In the genomic region with DNA sequence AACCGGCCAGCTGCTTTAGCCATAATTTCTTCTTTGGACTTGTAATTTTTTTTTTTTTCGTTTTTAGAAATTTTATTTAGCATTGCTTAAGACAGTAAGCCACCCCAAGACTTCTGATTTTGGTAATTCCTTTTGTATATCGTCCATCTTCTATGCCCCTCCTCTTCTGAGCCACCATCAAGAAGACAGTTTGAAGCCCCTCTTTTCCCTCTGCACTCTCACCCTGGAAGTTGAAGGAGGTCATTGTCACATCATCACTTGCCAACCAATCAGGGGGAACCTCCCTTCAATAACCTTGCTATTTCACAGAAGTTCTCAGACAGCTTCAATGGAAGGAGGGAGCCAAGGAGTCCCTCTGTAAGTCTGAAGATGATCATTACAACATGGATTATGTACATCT, we compare ENCODE assay signal across 36 mouse cellular contexts. TPM values are rescaled to one million over a fixed set of nuclear protein-coding genes. Genes with fewer than 3 reads are reported as not detected.
"Had no signal": no experiment of that assay in that cellular context is flagged by ENCODE, and none has a peak within 500 bp of the region (broad histone marks: within the 10 kb centered on the region; RNA-seq: fewer than 3 reads in every experiment).

A gene (plus strand): TSS at position 301 of the 400 bp plus-strand sequence.

- H3K4me2 ChIP-seq: embryonic facial prominence, embryonic 12.5 days; embryonic facial prominence, embryonic 13.5 days; embryonic facial prominence, embryonic 15.5 days; forebrain, embryonic 12.5 days; forebrain, embryonic 13.5 days; forebrain, embryonic 15.5 days had no signal

- H3K36me3 ChIP-seq: embryonic facial prominence, embryonic 10.5 days; embryonic facial prominence, embryonic 12.5 days; embryonic facial prominence, embryonic 13.5 days; embryonic facial prominence, embryonic 15.5 days; forebrain, embryonic 12.5 days; forebrain, embryonic 15.5 days had no signal

- DNase-seq: cerebellum, adult 8-10 months; cerebellum, adult 9-10 months; cerebellum, adult 9-11 months; cerebellum, postnatal 10 days; cerebellum, postnatal 14 days; cerebellum, postnatal 25 days; cerebellum, postnatal 36 days; embryo, embryonic 11 days; forebrain, postnatal 0 days; gastrocnemius, adult 2 months; gastrocnemius, postnatal 10 days; gastrocnemius, postnatal 14 days; gastrocnemius, postnatal 25 days; gastrocnemius, postnatal 36 days; heart, adult 11 months; heart, adult 18-20 months; heart, adult 2 months had no signal

- H3K4me1 ChIP-seq: embryonic facial prominence, embryonic 10.5 days; embryonic facial prominence, embryonic 12.5 days; embryonic facial prominence, embryonic 13.5 days; embryonic facial prominence, embryonic 15.5 days; forebrain, embryonic 12.5 days; forebrain, embryonic 13.5 days; forebrain, embryonic 15.5 days had no signal

- H3K9ac ChIP-seq: embryonic facial prominence, embryonic 12.5 days; embryonic facial prominence, embryonic 13.5 days; embryonic facial prominence, embryonic 15.5 days; forebrain, embryonic 12.5 days; forebrain, embryonic 13.5 days; forebrain, embryonic 15.5 days; forebrain, postnatal 0 days had no signal

- H3K27ac ChIP-seq: embryonic facial prominence, embryonic 10.5 days; embryonic facial prominence, embryonic 12.5 days; embryonic facial prominence, embryonic 13.5 days; embryonic facial prominence, embryonic 15.5 days; forebrain, embryonic 12.5 days; forebrain, embryonic 13.5 days; forebrain, embryonic 15.5 days; gastrocnemius, adult 2 months; heart, adult 2 months had no signal

- ATAC-seq: forebrain, embryonic 13.5 days; forebrain, embryonic 14.5 days; forebrain, embryonic 15.5 days; forebrain, embryonic 16.5 days; forebrain, postnatal 0 days had no signal

- H3K4me3 ChIP-seq: embryonic facial prominence, embryonic 10.5 days; embryonic facial prominence, embryonic 12.5 days; embryonic facial prominence, embryonic 13.5 days; embryonic facial prominence, embryonic 15.5 days; erythroblast, embryonic 14.5 days; forebrain, embryonic 12.5 days; forebrain, embryonic 13.5 days; forebrain, embryonic 15.5 days; gastrocnemius, adult 2 months; heart, adult 2 months had no signal

- H3K27me3 ChIP-seq: embryonic facial prominence, embryonic 12.5 days; embryonic facial prominence, embryonic 13.5 days; forebrain, embryonic 12.5 days; forebrain, embryonic 13.5 days; forebrain, embryonic 15.5 days had no signal

- H3K9me3 ChIP-seq: embryonic facial prominence, embryonic 10.5 days; embryonic facial prominence, embryonic 12.5 days; embryonic facial prominence, embryonic 13.5 days; embryonic facial prominence, embryonic 15.5 days; forebrain, embryonic 12.5 days; forebrain, embryonic 13.5 days; forebrain, embryonic 15.5 days had no signal

RNA-seq across cellular contexts. Expression of the gene that starts here (rescaled TPM):
- total RNA-seq: common myeloid progenitor, adult 5-6 weeks; forebrain, postnatal 0 days; gastrocnemius, adult 18-20 months; gastrocnemius, adult 2 months; gastrocnemius, adult 8-10 months; gastrocnemius, postnatal 10 days; gastrocnemius, postnatal 14 days; gastrocnemius, postnatal 25 days; gastrocnemius, postnatal 36 days; gastrocnemius, postnatal 4 days; granulocyte monocyte progenitor cell, adult 5-6 weeks; heart, adult 18-20 months; heart, adult 2 months; heart, adult 8-10 months had no signal
- polyA plus RNA-seq: embryonic facial prominence, embryonic 10.5 days; embryonic facial prominence, embryonic 11.5 days; embryonic facial prominence, embryonic 12.5 days; embryonic facial prominence, embryonic 13.5 days; embryonic facial prominence, embryonic 14.5 days; embryonic facial prominence, embryonic 15.5 days; erythroblast, embryonic 14.5 days; forebrain, embryonic 11.5 days; forebrain, embryonic 12.5 days; forebrain, embryonic 13.5 days; forebrain, embryonic 15.5 days; forebrain, embryonic 16.5 days; forebrain, postnatal 0 days had no signal
